Mouse (Mus musculus) embryonic fibroblast, embryonic 13.5 days (primary cell): ENCODE measurements around the gene Omp. TPM values are rescaled to one million over a fixed set of nuclear protein-coding genes. Genes with fewer than 3 reads are reported as not detected.

Experiments
- H3K27ac ChIP-seq: 2 replicates; pipeline ENCODE4 v1.5.1; 2012; ENCODE audit warnings: low read length, control low read depth, inconsistent platforms; ENCODE audit not compliant: insufficient read depth
- H3K4me1 ChIP-seq: 2 replicates; pipeline ENCODE4 v1.6.1; 2011; ENCODE audit warnings: low read length; ENCODE audit not compliant: control insufficient read depth, insufficient read depth
- H3K4me3 ChIP-seq: 2 replicates; pipeline ENCODE4 v1.5.1; 2011; ENCODE audit warnings: mild to moderate bottlenecking, control low read depth, low read length; ENCODE audit not compliant: insufficient read depth
- CTCF ChIP-seq: IDR thresholded peaks from 2 replicates; pipeline ENCODE4 v1.5.1; 2011; ENCODE audit warnings: mild to moderate bottlenecking, control low read depth, low read length, moderate library complexity, borderline replicate concordance; ENCODE audit not compliant: insufficient read depth
- POLR2A ChIP-seq: IDR thresholded peaks from 2 replicates; pipeline ENCODE4 v1.6.1; 2011; ENCODE audit warnings: low read depth, mild to moderate bottlenecking, control low read depth, low read length, moderate library complexity
- polyA plus RNA-seq: library from polyadenylated mRNA; stranded (reverse); fragments of >200 nt; gene quantifications from 2 replicates; pipeline ENCODE4 v1.2.4, GENCODE M21; 2011; ENCODE audit warnings: low read depth; ENCODE audit not compliant: missing spikeins, insufficient read length

Omp gene
- polyA plus RNA-seq, 1 experiment, result 0.40 TPM

DNA sequence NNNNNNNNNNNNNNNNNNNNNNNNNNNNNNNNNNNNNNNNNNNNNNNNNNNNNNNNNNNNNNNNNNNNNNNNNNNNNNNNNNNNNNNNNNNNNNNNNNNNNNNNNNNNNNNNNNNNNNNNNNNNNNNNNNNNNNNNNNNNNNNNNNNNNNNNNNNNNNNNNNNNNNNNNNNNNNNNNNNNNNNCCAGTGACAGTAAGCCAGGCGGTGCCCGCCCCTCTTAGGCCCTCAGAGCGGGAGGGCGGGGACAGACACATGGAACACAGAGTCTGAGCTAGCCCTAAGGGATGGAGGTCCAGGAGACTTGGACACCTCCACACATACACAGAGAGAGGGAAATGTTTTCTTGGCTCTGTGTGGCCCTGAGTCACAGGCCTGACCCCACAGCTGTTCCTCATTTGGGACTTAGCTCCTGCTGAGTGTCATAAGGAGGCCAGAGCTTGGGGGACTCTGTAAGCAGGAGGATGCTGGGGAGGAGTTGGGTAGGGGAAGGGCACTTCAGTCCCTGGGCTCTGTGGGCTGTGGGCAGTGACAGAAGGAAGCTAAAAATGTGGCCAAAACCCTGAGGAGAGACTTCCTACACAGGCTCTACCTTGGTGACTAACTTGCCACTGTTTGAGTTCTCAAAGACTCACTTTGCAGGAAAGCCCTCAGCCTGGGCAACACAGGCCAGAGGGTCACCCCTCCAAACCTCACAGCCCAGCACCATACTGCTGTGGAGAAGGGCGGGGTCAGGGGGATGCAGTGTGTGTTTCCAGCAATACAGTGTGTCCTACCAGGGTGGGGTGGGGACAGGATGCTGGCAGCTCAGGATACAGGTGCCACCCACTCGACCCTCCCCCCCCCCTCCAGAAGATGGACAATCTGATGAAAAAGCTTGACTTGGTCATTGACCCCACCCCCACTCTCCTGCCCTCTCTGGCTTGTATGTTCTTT lies 26.1 kb upstream of the Omp start:
- TF ChIP-seq CTCF, result no peak
- no peak for TF ChIP-seq POLR2A
- no peak overlapping the region for H3K4me3 ChIP-seq
- no peaks in the 10 kb centered on the region for H3K4me1 ChIP-seq
- peak overlapping the region; percentile 84 for H3K27ac ChIP-seq

DNA sequence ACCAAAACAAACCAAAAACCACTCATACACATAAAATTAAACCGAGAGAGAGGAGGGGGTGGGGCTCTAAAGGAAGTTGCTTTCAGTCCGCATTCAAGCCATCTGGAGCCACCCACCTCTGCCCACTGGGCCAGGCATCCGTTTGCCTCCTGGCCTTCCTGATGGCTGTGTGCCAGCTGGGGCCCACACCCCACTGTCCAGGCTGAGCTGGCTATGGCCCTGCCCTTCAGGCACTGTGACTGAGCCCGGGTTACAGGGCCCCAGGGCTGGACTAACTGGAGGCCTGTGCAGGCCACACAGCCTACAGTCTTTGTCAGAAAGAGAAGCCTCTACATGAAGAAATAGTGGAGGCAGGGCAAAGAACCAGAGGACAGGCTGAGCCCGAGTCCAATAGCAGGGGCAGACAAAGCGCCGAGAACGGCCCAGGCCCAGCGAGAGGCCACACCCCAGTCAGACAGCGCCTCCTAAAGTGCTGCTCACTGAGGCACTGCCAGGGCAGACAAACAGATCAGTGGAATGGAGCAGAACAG lies 19.8 kb upstream of the Omp start:
- Histone ChIP-seq H3K4me1 (peaks cover 3% of the 10 kb centered on the region), H3K27ac (peak overlapping the region; percentile 11; the same call in 1 of the 2 replicates)
- no peak for TF ChIP-seq POLR2A
- no peak for TF ChIP-seq CTCF

DNA sequence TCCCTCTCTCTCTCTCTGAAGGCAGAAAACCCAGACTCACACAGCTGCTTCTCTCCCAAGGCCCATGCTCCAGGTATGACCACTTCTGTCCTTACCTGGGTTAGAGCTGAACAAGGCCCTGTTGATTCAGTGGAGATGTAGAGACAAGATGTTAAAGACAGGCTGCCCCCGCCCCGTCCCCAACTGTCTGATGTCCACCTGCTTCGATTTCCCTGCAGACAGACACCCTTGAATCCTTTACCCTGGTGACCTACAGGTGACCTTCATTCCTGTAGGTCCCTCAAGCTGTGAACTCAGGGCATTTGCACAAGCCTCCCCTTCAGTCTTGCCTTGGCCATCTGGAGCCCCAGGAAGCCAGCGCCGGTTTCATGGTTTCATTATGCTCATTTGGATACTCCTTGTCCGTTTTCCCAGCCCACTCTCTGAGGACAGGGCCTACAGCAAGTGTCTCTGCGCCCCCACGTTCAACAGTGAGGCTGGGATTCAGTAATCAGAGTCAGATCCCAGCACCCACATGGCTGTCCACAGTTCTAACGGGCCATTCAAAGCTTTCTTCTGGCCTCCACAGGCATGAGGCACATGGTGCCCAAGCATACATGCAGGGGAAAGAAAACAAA lies 19.2 kb upstream of the Omp start:
- Histone ChIP-seq H3K27ac (no peak overlapping the region; the same call in 1 of the 2 replicates), H3K4me1 (peaks cover 7% of the 10 kb centered on the region), H3K4me3 (no peak overlapping the region)
- TF ChIP-seq POLR2A (no peak), CTCF (no peak)

More for the DNA sequence above, 19.8 kb upstream of the Omp start:
- H3K4me3 ChIP-seq, result no peak overlapping the region

DNA sequence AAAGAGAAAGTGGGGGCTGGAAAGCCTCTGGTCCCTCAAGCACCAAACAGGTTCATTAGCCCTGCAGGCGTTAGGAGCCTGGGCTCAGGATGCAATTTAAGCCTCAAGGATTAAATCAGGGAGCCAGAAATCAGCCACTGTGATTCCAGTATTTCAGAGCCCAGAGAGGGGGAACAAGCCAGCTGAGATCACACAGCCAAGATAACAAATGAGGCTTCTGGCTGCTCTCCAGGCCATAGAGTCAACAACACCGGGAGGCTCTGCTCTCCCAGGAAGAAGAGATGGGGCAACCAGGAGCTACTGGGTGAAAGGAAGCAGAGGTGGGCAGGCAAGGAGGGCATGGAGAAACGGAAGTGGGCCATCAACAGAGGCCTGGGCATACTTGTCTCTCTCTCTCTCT lies 18.4 kb upstream of the Omp start:
- Histone ChIP-seq H3K4me3 (no peak overlapping the region), H3K27ac (no peak overlapping the region), H3K4me1 (peaks cover 7% of the 10 kb centered on the region)
- TF ChIP-seq POLR2A (no peak), CTCF (no peak)

DNA sequence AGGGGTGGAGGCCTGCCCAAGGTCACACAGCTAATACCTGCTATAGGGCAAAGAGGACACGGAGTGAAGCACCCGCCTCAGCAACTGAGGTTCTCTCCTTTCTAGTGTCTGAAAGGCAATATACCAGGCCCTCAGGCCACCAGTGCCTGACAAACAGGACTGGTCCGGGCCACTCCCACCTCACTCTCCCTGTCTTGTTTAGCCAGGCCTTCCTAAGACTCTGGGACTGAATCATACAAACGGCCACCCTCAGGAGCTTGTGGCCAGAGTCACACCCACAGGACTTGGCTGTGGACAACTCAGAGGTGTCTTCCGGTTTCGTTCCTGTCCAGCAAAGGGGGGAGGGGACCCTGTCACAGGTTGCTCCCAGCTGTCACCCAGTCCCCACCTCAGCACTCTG lies 16.9 kb upstream of the Omp start:
- no peak overlapping the region for H3K27ac ChIP-seq
- no peak for TF ChIP-seq POLR2A
- TF ChIP-seq CTCF, result no peak
- no peak overlapping the region for H3K4me3 ChIP-seq
- peaks cover 7% of the 10 kb centered on the region for H3K4me1 ChIP-seq

DNA sequence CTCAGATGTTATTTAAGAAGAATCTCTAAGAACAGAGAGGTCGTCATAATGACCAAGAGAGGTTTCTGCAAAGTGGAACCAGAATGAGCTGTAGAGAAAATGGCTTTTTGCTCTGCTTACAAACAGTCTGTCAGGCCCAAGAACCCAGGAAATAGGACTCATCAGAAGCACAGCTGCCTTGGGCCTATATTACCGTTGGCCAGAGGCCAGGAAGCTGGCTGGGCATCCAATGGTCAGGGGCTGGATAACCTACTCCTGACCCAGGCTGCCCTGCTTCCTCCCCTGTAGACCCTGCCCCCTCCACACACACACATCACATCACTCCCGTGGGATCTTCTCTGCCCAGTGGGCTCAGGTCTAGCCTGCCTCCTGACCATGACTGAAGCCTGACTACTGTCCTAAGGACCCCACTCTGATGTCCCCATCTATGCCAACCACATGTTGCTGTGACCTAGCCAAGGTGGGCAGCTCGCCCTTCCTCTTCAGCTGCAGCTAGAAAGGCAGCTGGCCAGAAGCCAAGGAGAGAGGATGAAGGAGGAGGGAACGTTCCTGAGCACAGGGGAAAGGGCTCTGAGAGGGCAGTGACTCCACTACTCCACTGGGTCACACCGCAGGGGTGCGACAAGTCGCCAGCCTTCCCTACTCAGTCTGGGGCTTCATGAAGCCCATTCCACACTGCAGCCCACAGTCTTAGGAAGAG lies 14.9 kb upstream of the Omp start:
- Histone ChIP-seq H3K4me3 (no peak overlapping the region), H3K27ac (no peak overlapping the region), H3K4me1 (peaks cover 7% of the 10 kb centered on the region)
- TF ChIP-seq CTCF (no peak), POLR2A (no peak)

DNA sequence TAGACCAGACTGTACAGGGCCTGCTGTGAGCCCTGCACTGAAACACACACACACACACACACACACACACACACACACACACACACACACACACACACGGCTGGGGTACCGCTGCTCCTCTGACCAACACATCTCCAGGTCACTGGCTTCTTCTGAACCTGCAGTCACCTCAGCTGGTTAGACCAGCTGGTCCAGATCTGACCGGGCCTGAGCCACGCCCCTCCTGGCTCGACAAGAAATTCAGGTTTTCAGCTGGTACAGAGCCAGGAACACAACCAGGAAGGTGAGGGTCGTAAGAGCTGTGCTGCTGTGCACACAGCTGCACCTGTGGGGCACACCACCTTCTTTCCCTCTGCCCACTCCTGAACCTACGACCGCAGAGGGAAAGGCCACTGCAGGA lies 13.2 kb upstream of the Omp start:
- TF ChIP-seq CTCF (no peak), POLR2A (no peak)
- Histone ChIP-seq H3K4me3 (no peak overlapping the region), H3K27ac (no peak overlapping the region), H3K4me1 (peaks cover 7% of the 10 kb centered on the region)

DNA sequence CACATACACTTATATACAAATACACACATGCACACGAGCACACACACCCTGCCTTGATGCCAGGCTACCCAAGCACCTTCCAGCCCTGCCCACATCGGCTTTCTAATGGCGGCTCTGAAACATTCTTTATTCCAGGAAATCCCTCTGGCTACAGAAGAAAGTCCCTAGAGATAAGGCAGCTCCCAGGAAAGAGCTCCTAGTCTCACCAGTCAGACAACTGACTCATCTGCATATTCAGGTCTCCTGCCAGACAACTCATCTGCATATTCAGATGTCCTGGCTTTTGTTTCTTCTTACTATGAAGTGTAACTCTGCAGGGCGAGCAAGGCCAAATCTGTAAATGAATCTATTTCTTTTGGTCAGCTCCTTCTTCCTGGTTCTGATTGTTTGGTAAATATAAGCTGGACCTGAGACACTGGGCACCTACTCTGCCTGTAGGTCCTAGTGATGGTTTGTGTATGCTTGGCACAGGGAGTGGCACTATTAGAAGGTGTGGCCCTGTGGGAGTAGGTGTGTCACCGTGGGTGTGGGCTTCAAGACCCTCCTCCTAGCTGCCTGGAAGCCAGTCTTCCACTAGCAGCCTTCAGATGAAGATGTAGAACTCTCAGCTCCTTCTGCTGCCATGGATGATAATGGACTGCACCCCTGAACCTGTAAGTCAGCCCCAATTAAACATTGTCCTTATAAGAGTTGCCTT lies 12.5 kb upstream of the Omp start:
- peaks cover 7% of the 10 kb centered on the region for H3K4me1 ChIP-seq
- no peak overlapping the region for H3K27ac ChIP-seq
- no peak for TF ChIP-seq POLR2A
- no peak for TF ChIP-seq CTCF
- no peak overlapping the region for H3K4me3 ChIP-seq

DNA sequence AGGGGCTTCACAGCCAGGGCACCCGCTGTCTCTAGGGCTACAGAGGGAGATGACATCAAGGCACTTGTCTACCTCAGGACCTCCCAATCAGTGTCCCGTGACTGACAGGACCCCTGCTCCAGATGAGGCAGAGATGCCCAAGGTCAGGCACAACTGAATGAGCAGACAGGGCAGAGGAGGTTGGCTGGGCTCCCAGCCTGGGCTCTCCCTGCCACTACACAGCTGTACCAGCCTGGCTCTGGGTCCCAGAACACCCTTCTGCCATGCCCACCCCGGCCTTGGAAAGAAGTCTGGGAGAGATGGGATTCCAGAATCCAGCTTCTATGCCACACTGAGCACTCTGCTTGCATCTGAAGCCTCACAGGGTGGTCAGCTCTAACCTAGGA lies 11.0 kb upstream of the Omp start:
- Histone ChIP-seq H3K27ac (no peak overlapping the region), H3K4me3 (no peak overlapping the region), H3K4me1 (peaks cover 7% of the 10 kb centered on the region)
- TF ChIP-seq CTCF (no peak), POLR2A (no peak)

DNA sequence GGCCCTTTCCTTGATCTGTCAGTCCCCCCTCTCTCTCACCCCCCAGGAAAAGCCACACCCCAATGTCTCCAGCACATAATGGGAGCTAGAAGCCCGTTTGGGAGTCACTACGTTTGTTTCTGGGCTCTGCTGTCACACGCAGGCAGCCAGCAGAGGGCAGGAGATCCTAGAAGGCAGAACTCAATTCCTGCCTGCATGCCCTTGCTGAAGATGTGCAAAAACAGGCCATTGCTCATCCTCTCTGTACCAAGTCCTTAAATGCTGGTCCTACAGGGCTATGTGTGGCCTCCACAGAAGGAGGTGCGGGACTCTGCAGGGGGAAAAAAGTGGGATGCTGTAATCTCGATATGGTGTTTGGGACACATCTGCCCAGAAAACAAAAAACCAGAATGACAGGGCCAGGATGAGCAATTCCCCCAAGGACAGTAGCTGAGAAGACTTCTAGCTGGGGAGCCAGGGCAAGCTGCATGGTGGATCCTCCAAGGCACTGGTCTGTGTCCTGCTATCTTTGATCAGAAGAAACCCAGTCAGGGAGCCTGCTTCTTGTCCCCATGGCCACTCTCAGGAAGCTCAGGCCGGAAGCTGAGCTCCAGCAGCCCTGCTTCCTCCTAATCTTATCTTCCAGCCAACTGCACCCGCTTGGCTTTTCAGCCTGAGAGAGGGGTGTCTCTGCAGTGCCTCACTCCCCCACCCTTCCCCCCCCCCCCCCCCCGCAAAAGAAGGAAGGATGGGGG lies 10.4 kb upstream of the Omp start:
- H3K4me1 ChIP-seq, result peaks cover 7% of the 10 kb centered on the region
- no peak overlapping the region for H3K4me3 ChIP-seq
- TF ChIP-seq POLR2A (no peak), CTCF (peak; percentile 93)
- H3K27ac ChIP-seq, result no peak overlapping the region
